Mouse (Mus musculus): Measurements from ENCODE around the gene Gsta3.
"Not testable (repeated sequence)": the region's sequence is repeated elsewhere in the genome, so short reads cannot be mapped to it uniquely, and the experiment has no call there.

Gene Gsta3

GRCm38 (mm10) chr1:21253856-21254255, 13.5 kb downstream of the Gsta3 start:
- DNase-seq (ENCODE audit: low spot score): no peak

- no peak for DNase-seq (ENCODE audit: low spot score)
These were observed 15.4 kb downstream of the Gsta3 start for GRCm38 (mm10) chr1:21255625-21256345.

GRCm38 (mm10) chr1:21256391-21256790, 16.0 kb downstream of the Gsta3 start:
- no peak for DNase-seq (ENCODE audit: low spot score)

- no peak for DNase-seq (ENCODE audit: low spot score)
These were observed 16.5 kb downstream of the Gsta3 start for GRCm38 (mm10) chr1:21256871-21257270.

GRCm38 (mm10) chr1:21259981-21260380, 19.6 kb downstream of the Gsta3 start:
- not testable (repeated sequence) for DNase-seq (ENCODE audit: low spot score)

- no peak for DNase-seq (ENCODE audit: low spot score)
These were observed 22.0 kb downstream of the Gsta3 start for GRCm38 (mm10) chr1:21262401-21262800.

GRCm38 (mm10) chr1:21263986-21264385, 23.6 kb downstream of the Gsta3 start:
- DNase-seq (ENCODE audit: low spot score): no peak

- DNase-seq (ENCODE audit: low spot score): no peak
These were observed 24.4 kb downstream of the Gsta3 start for GRCm38 (mm10) chr1:21264747-21265146.

- DNase-seq (ENCODE audit: low spot score): no peak
These were observed 26.4 kb downstream of the Gsta3 start for GRCm38 (mm10) chr1:21266766-21267165.

GRCm38 (mm10) chr1:21267466-21267865, 27.1 kb downstream of the Gsta3 start:
- not testable (repeated sequence) for DNase-seq (ENCODE audit: low spot score)

GRCm38 (mm10) chr1:21271343-21272055, 31.1 kb downstream of the Gsta3 start:
- DNase-seq (ENCODE audit: low spot score): peak; percentile 74

GRCm38 (mm10) chr1:21272056-21272431, 31.7 kb downstream of the Gsta3 start:
- DNase-seq (ENCODE audit: low spot score): peak; percentile 11

GRCm38 (mm10) chr1:21273091-21273490, 32.7 kb downstream of the Gsta3 start:
- DNase-seq (ENCODE audit: low spot score): no peak

GRCm38 (mm10) chr1:21274437-21275040, 34.1 kb downstream of the Gsta3 start:
- DNase-seq (ENCODE audit: low spot score): no peak

- DNase-seq (ENCODE audit: low spot score): not testable (repeated sequence)
These were observed 35.0 kb downstream of the Gsta3 start for GRCm38 (mm10) chr1:21275366-21275765.

- DNase-seq (ENCODE audit: low spot score): not testable (repeated sequence)
These were observed 35.8 kb downstream of the Gsta3 start for GRCm38 (mm10) chr1:21276158-21276557.

- DNase-seq (ENCODE audit: low spot score): no peak
These were observed 39.9 kb downstream of the Gsta3 start for GRCm38 (mm10) chr1:21280306-21280705.

- not testable (repeated sequence) for DNase-seq (ENCODE audit: low spot score)
These were observed 44.3 kb downstream of the Gsta3 start for GRCm38 (mm10) chr1:21284644-21285043.

- no peak for DNase-seq (ENCODE audit: low spot score)
These were observed 51.0 kb downstream of the Gsta3 start for GRCm38 (mm10) chr1:21291394-21291793.

- no peak for DNase-seq (ENCODE audit: low spot score)
These were observed 52.2 kb downstream of the Gsta3 start for GRCm38 (mm10) chr1:21292590-21292989.

- no peak for DNase-seq (ENCODE audit: low spot score)
These were observed 55.8 kb downstream of the Gsta3 start for GRCm38 (mm10) chr1:21296169-21296568.

GRCm38 (mm10) chr1:21298114-21298513, 57.7 kb downstream of the Gsta3 start:
- DNase-seq (ENCODE audit: low spot score): no peak

- no peak for DNase-seq (ENCODE audit: low spot score)
These were observed 59.4 kb downstream of the Gsta3 start for GRCm38 (mm10) chr1:21299826-21300225.
